Mouse (Mus musculus) adrenal gland, postnatal 36 days (tissue): ENCODE measurements at regions not wholly inside any gene's neighbourhood (a gene's known extent, or its start where the extent isn't known, plus 50 kb on each side); places are given as distances from the start of the nearest gene placed in this dataset.
"Not testable (repeated sequence)": the region's sequence is repeated elsewhere in the genome, so short reads cannot be mapped to it uniquely, and the experiment has no call there.

Experiments used
- DNase-seq, 2 experiments: peaks; one replicate each; pipeline ENCODE4 v3.0.0; 2021; ENCODE audit warnings: mixed read lengths in 1 of 2

DNA sequence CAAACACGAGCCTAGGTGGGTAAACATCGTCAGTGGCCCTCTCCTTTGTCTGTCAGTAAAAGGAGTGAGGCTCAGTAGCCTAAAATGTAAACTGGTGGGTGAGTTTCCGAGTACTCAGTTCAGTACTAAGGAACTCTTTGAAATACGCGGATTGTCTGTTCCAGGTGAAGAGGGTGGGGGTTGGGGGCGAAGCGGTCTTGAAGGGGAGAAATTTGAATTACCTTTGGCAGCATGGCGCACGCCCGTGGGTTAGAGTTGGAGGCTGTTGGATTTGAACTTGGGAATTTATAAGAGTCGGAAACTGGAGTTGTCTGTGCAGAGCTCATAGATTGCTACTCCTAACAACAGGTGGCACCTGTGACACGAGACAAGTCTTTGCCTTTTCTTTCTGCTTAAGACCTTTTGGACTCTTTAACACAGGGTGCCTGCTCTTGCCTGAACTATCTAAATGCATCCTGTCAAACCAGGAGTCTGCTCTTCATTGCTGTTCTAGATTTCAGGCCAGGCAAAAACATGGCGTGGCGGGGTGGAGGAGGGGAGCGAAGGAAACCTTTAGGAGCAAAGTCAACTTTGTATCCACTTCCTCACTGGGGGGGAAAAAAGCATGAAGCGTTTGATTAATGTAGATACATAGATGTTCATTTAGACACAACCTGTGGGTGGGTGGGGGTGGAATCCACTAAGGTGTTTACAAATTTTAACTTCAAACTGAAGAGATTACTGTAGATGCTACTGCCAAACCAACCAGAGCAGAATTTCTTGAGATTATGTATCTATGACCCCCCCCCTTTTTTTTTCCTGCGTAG lies 89.0 kb upstream of the Rpl34 start:
- no peak for DNase-seq

DNA sequence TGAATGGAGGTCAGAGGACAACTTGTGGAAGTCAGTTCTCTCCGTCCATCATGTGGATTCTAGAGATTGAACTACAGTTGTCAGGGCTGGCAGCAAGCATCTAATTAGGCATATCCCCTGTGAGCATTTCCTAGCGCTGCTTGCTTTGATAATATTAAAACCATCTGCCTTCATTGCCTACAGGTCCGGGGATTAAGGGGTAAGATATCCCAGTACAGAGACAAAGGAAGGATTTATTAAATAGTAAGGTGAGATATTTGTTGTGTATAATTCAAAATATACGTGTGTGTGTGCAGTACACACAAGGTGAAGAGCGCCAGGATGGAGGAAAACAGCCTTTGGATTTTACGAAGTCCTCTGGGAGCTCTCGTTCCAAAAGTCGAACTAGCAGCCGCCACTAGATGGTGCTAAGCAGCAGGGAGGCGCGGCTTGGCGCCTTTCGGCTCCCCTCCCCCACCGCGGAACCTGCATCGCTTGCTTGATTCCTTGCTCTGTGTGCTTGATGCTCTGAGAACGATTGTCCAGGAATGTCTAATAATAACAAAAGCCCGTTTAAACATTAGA lies 88.4 kb upstream of the Rpl34 start:
- DNase-seq: peak; percentile 90 to 95

DNA sequence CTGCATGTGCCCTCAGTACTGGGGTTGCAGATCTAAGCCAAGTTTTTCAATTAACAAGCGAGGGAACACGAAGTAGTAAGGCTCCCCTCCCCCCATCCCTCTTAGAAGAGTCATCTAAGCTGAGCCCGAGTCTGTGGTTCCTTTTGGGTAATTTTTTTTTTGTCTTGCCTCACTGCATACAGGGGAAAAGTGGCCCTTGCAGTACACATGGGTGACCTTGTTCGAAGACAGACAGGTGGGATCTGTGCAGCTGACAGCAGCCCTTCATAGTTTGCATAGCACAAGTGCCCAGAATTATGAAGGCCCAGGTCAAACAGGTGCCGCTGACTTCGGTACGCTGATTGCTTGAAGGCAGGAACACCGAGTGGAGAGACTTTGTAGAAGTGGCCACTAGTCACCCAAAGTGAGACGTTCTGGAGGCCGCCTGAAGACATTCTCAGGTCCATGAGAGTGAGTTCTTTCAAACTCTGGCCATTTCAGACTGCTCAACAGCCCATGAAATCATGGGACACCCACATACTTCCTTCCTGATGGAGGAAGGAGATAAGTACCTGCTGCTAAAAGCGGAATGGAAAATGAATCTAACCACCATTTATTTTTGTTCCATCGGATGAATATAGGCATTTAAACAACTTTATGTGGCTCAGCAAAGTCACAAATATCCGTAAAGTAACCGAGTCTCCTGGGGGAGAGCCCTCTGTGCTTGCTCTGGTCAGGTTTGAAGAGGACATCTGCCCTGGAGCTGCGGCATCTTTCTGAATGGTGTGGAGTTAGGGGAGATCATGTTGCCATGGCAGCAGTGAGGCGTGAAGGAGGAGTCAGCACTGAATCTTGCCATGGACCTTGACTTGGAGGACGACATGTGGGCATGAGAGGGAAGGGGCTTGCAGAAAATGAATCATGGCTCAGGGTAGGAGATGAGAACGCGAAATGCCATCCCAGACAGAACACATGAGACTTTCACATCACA lies 79.8 kb upstream of the Rpl34 start:
- peak; percentile 33 to 40 for DNase-seq

DNA sequence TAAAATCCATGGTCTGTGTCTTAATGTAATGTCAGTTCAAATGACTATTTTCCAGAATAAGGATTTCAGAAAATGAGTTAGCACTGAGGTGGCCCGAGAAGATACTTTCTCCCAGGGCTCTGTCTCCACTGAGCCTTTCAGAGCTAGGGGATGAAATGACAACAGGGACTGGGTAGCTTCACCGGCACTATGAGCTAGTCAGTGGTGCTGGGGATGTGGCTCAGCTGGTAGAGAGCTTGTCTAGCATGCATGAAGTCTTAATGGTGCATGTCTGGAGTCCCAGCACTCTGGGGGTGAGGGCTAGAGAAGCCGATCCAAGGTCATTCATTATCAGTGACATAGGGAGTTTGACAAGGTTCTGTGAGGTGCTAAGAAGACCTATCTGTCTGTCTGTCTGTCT lies 75.1 kb upstream of the Rpl34 start:
- no peak for DNase-seq

DNA sequence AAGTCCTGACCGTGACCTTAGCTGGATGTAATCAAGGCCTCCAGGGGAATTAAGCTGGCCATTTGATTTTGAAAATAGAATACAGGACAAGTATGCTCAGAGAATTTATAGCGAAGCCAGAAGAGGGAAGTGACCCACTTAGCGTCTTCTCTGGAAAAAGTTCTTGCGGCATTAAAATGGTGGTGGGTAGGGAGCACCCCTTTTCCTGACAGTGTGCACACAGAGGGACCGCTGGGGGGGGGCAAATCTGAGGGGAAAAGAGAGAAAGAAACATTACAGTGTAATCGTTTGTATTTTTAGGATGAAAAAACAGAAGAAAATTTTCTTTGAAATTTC lies 74.1 kb upstream of the Rpl34 start:
- DNase-seq: no peak

DNA sequence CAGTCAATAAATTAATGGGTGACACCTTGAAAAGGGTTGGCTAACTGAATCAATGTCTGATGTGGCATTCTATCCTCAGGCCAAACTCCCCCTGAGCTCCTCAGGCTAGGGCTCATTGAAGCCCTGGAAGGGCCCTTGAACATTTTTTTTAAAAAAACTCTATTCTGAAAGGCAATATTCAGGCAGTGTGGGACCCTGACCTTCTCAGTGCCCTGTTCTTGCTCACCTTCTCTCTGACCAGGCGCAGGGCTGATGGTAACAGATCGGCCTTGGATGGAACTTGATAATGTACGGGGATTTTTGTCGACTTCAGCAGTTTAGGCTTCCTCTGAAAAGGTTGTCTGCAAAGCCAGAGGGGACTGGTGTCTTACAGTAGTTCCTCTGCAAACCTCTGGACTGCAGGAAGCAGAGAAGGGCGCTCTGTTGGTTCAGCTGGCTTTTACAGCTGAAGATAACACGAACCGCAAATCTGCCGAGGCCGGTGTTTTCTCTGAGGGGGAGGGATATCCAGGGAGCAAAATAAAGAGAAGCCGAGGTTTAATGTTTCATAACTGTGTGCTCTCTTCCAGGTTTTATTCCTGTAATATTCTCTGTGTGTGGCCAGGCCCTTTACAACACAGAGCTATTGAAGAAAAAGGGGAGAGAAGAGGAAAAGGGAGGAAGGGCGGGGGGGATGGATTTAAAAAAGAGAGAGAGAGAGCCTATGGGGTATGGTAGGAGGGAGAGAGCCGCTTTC lies 73.6 kb upstream of the Rpl34 start:
- DNase-seq: peak; percentile 44 to 54

DNA sequence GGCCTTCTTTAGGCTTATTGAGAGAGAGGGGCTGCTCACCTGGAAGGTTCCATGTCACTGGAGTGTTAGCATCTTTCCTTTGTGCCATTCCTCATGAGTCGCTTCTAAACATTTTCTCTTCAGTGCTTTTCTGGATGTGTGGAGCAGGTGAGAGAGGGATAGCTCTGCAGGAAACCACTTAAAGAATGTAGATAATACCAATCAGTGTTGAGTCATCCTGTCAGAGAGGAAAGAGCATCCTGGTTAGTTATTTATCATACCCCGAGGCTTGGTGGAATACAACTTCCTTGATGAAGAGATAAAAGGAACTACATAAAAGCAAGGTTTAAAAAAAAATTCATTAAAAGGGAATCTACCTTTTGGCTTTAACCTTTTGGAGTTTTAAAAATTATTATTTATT lies 69.8 kb upstream of the Rpl34 start:
- no peak for DNase-seq

DNA sequence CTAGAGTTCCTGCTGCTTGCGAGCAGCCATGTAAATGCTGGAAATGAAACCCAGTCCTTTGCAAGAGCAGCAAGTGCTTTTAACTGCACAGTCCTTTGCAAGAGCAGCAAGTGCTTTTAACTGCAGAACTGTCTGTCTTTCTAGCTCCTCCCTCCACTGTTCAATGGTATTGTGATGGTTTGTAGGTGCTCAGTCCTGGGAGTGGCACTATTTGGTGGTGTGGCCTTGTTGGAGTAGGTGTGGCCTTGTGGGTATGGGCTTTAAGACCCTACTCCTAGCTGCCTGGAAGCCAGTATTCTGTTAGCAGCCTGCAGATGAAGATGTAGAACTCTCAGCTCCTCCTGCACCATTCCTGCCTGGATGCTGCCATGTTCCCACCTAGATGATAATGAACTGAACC lies 67.8 kb upstream of the Rpl34 start:
- not testable (repeated sequence) for DNase-seq

DNA sequence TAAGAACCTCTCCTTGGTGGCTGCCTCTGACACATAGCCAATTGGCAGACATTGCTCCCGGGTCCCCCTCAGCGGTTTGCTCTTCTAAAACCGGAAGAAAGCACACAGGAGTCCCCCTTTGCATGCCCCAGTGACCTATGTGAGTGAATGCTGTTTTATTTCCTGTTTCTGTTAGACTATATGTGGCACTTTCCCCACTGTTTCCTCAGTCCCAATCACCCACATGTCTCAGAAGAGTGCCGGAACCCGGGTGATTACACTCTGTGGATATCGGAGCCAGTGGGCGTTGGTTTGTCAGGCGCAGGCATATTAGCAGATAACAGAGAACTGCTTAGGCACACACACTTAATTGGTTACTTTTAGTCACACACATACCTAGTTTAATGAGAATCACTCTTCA lies 66.3 kb upstream of the Rpl34 start:
- DNase-seq: no peak

DNA sequence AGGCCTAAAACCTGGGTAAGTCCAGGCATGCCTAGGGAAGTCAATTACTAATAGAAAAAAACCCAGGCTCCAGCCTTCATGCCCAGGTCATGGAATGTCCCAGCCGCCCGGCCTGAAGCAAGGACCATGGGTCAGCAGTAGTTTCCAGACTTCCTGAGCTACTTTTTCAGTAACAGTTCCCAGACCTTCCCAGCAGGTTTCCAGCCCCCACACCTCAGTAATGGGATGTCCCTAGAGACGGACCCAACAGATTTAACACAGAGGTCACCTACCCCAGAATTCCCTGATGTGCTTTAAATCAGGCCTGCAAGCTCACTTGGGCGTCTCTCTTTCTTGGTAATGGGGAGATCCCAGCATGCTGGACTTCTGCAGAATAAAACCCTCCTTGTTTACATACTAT lies 65.2 kb upstream of the Rpl34 start:
- no peak for DNase-seq

DNA sequence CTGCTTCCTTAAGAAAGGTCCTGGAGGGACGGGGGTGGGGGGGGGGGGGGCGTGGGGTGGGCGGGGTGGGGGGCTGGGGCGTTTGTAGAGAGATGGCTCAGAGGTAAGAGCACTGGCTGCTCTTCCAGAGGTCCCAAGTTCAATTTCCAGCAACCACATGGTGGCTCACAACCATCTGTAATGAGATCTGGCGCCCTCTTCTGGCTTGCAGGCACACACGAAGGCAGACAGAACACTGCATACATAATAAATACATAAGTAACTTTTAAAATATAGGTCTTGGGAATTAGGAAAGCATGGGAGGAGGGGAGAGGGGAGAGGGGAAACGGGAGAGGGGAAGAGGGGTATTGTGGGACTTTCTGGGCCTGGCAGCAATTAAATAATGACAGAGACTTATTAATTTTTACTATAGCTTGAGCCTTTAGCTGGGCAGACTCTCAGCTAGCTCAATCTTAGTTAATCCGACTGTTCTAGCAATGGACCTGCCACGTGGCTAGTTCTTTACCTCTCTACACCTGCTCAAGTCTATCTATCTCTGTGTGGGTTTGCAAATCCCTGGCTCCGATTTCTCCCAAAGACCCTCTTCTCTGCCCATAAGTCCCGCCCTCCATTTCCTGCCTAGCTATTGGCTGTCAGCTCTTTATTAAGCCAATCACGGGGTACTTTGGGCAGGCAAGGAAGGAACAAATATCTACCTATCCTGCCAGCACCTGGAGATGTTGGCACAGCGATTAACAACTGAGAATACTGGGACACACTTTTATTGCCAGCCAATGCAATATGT lies 64.1 kb upstream of the Rpl34 start:
- DNase-seq: peak; percentile 22 to 28

DNA sequence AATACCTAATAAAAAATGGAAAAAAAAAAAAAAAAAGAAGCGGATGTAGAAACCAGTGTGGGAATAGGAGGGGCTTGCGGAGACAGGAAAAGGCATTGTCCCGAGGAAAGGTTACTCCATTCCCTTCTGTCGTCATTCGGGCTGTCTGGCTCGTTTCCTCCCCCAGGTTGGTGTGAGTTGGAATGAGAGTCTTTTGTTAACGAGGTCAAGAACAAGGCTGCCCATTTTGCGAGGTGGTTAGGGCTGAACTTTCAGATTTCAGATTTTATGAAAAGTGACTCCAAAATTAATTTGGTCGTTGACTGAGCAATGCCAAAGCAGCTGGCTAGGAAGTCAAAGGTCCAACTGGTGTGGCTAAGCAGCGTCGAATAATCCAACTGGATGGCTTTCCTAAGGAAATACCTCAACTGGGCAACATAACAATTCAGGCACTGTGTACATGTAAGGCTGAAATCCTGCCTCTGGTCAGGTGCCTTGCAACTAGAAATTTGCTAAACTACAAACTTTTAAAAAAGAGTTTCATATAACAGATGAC lies 50.6 kb upstream of the Rpl34 start:
- no peak for DNase-seq
